In genomic region chr11:106701589-106701988, GRCm38 (mm10) we compare ENCODE assay signal across 21 mouse cellular contexts. TPM values are rescaled to one million over a fixed set of nuclear protein-coding genes. Genes with fewer than 3 reads are reported as not detected.
A peak's percentile ranks its signal among the peaks of the same experiment; 100 is the strongest.
DNase-seq lines count a peak whose midpoint lies in the region; ATAC-seq and TF ChIP-seq lines count a peak whose summit lies in the region.
"Had no signal": no experiment of that assay in that cellular context is flagged by ENCODE, and none has a peak within 500 bp of the region (broad histone marks: within the 10 kb centered on the region; RNA-seq: fewer than 3 reads in every experiment).

No protein-coding gene starts in this region.

- H3K79me2 ChIP-seq in heart, adult 2 months (replicated peaks; ENCODE audit: control insufficient read depth, insufficient read depth, low read length), result no peaks in the 10 kb centered on the region; the same call in 1 of the 2 replicates
- H3K79me2 ChIP-seq in CH12.LX (replicated peaks; ENCODE audit: control insufficient read depth, extremely low read depth, insufficient read depth, poor library complexity, severe bottlenecking), result no peaks in the 10 kb centered on the region

- in situ Hi-C loops in CH12.LX (cut with MboI; ENCODE audit: low pct_ligation_motif_present, low pct_unique_long_range_greater_than_20kb, low sequenced_read_pairs), result no loop called here

- TF ChIP-seq EP300 in heart, adult 2 months (IDR thresholded peaks at IDR 0.05; ENCODE audit: insufficient read depth, low read depth, low read length), result no peak
- peak; percentile 74 for TF ChIP-seq EP300 in CH12.LX (IDR thresholded peaks at IDR 0.05; ENCODE audit: low read length)

- dilution Hi-C loops in CH12.LX (cut with MboI; ENCODE audit: extremely low pct_ligation_motif_present, extremely low pct_unique_long_range_greater_than_20kb, low sequenced_read_pairs), result no loop called here

- ATAC-seq in granulocyte monocyte progenitor cell, adult 5-6 weeks (replicated peaks; ENCODE audit: poor library complexity, severe bottlenecking), result peak; percentile 46
- ATAC-seq in megakaryocyte progenitor cell, adult 5-6 weeks (replicated peaks; ENCODE audit: poor library complexity), result peak; percentile 33; the same call in 1 of the 2 replicates
- no peak for ATAC-seq in hindbrain, embryonic 14.5 days (ENCODE audit: low FRiP score)
- ATAC-seq: activated CD4-positive, CD25-positive, alpha-beta regulatory T cell, adult 4 months; forebrain, embryonic 14.5 days; hindbrain, embryonic 16.5 days; Patski had no signal

- H3K4me2 ChIP-seq in CH12.LX (ENCODE audit: insufficient read depth, low read depth, poor library complexity, severe bottlenecking), result peak overlapping the region; percentile 23; the same call in 1 of the 2 replicates
- H3K4me2 ChIP-seq in hindbrain, embryonic 14.5 days (replicated peaks), result no peak overlapping the region
- H3K4me2 ChIP-seq: embryonic facial prominence, embryonic 15.5 days; heart, embryonic 13.5 days had no signal

- TF ChIP-seq RAD21 in CH12.LX (IDR thresholded peaks at IDR 0.05; ENCODE audit: low read depth, low read length), result no peak; the same call in 1 of the 2 replicates

- no peak for DNase-seq in heart, adult 2 months
- no peak for DNase-seq in heart, adult 18-20 months
- DNase-seq in CH12.LX (ENCODE audit: extremely low read depth), result peak; percentile 60
- DNase-seq in hindbrain, embryonic 14.5 days (ENCODE audit: low spot score), result no peak
- DNase-seq in layer of hippocampus, adult 9-10 months (ENCODE audit: low spot score), result no peak
- DNase-seq: adrenal gland, adult 2 months; adrenal gland, postnatal 25 days; cerebellum, adult 2 months; cerebellum, postnatal 10 days; embryo, embryonic 11 days; heart, postnatal 36 days had no signal

- H3K9ac ChIP-seq in heart, adult 2 months (ENCODE audit: low read depth, low read length), result 0 out of 2 replicates have a peak overlapping the region, but pooled peaks have one; percentile 9
- H3K9ac ChIP-seq in CH12.LX (ENCODE audit: insufficient read depth, low read depth), result peak overlapping the region; percentile 0; the same call in 1 of the 2 replicates
- no peak overlapping the region for H3K9ac ChIP-seq in hindbrain, embryonic 14.5 days
- H3K9ac ChIP-seq: embryonic facial prominence, embryonic 15.5 days; heart, embryonic 13.5 days had no signal

- H3K36me3 ChIP-seq in heart, adult 2 months (ENCODE audit: control insufficient read depth, insufficient read depth, low read length), result peaks cover 13% of the 10 kb centered on the region
- peaks cover 28 to 36% of the 10 kb centered on the region in 2 experiments for H3K36me3 ChIP-seq in CH12.LX (replicated peaks in 1 of 2; ENCODE audit: control insufficient read depth in 1 of 2, insufficient read depth in 1 of 2, low read length in 1 of 2)
- H3K36me3 ChIP-seq in hindbrain, embryonic 14.5 days (replicated peaks; ENCODE audit: control insufficient read depth, insufficient read depth), result no peaks in the 10 kb centered on the region
- H3K36me3 ChIP-seq: embryonic facial prominence, embryonic 15.5 days; forebrain, embryonic 10.5 days had no signal

- no peak for TF ChIP-seq CTCF in heart, adult 2 months (IDR thresholded peaks at IDR 0.05)
- TF ChIP-seq CTCF in CH12.LX (conservative IDR thresholded peaks at IDR 0.05 in 1 of 2, IDR thresholded peaks at IDR 0.05 in 1 of 2; ENCODE audit: low read depth in 2 of 2, low read length in 2 of 2), result no peak

- no peak for TF ChIP-seq POLR2A in heart, adult 2 months (IDR thresholded peaks at IDR 0.05; ENCODE audit: insufficient read depth, low read depth, low read length)
- no peak for TF ChIP-seq POLR2A in CH12.LX (IDR thresholded peaks at IDR 0.05; ENCODE audit: low read depth, low read length)

- WGBS in heart, adult 2 months, result 56% methylated on average over 9 of the region's 9 CpGs
- 72% methylated on average over 9 of the region's 9 CpGs for WGBS in hindbrain, embryonic 14.5 days

- H3K27me3 ChIP-seq in heart, adult 2 months (ENCODE audit: control insufficient read depth, insufficient read depth, low read length), result no peaks in the 10 kb centered on the region
- no peaks in the 10 kb centered on the region for H3K27me3 ChIP-seq in CH12.LX (replicated peaks)
- no peaks in the 10 kb centered on the region for H3K27me3 ChIP-seq in hindbrain, embryonic 14.5 days (ENCODE audit: control insufficient read depth, insufficient read depth, low read length)
- H3K27me3 ChIP-seq: embryonic facial prominence, embryonic 15.5 days; heart, embryonic 13.5 days; Patski had no signal

- H3K4me3 ChIP-seq in heart, adult 2 months, result no peak overlapping the region
- no peak overlapping the region for H3K4me3 ChIP-seq in CH12.LX (replicated peaks in 1 of 3; ENCODE audit: low read depth in 2 of 3, low read length in 2 of 3, poor library complexity in 1 of 3)
- no peak overlapping the region for H3K4me3 ChIP-seq in hindbrain, embryonic 14.5 days (replicated peaks; ENCODE audit: low read length)
- H3K4me3 ChIP-seq: embryonic facial prominence, embryonic 15.5 days; erythroblast, embryonic 14.5 days; forebrain, embryonic 10.5 days; heart, embryonic 13.5 days had no signal

- H3K27ac ChIP-seq in heart, adult 2 months, result no peak overlapping the region
- peak overlapping the region; percentile 60 for H3K27ac ChIP-seq in CH12.LX (ENCODE audit: insufficient read depth, low read depth)
- H3K27ac ChIP-seq in hindbrain, embryonic 14.5 days, result no peak overlapping the region
- H3K27ac ChIP-seq: embryonic facial prominence, embryonic 15.5 days; forebrain, embryonic 10.5 days; heart, embryonic 13.5 days had no signal

- no peaks in the 10 kb centered on the region for H3K9me3 ChIP-seq in CH12.LX (replicated peaks; ENCODE audit: low read length)
- H3K9me3 ChIP-seq in hindbrain, embryonic 14.5 days (ENCODE audit: control insufficient read depth, low read length), result no peaks in the 10 kb centered on the region
- H3K9me3 ChIP-seq: embryonic facial prominence, embryonic 15.5 days; forebrain, embryonic 10.5 days; heart, embryonic 13.5 days had no signal

- H3K4me1 ChIP-seq in heart, adult 2 months (ENCODE audit: control insufficient read depth, insufficient read depth, low read length), result peaks cover 13% of the 10 kb centered on the region
- H3K4me1 ChIP-seq in CH12.LX (ENCODE audit: control insufficient read depth in 1 of 2, insufficient read depth in 2 of 2), result peaks cover 21 to 68% of the 10 kb centered on the region in 2 experiments
- no peaks in the 10 kb centered on the region for H3K4me1 ChIP-seq in hindbrain, embryonic 14.5 days (replicated peaks; ENCODE audit: control insufficient read depth, insufficient read depth, low read length)
- H3K4me1 ChIP-seq: embryonic facial prominence, embryonic 15.5 days had no signal

- intact Hi-C loops in heart, adult 2 months (cut with DNase I), result no loop called here

TF ChIP-seq in CH12.LX, 34 proteins besides CTCF, POLR2A, EP300 and RAD21:
- TF ChIP-seq ELF1 (IDR thresholded peaks at IDR 0.05; ENCODE audit: low read depth, low read length) (0 out of 2 replicates have a peak, but pooled peaks have one; percentile 35), MEF2A (IDR thresholded peaks at IDR 0.05; ENCODE audit: borderline replicate concordance, low read depth, low read length) (peak; percentile 41; the same call in 1 of the 2 replicates), SMC3 (IDR thresholded peaks at IDR 0.05; ENCODE audit: low read depth, low read length) (peak; percentile 3; the same call in 1 of the 2 replicates), KAT2A (IDR thresholded peaks at IDR 0.05; ENCODE audit: insufficient replicate concordance, low read length) (no peak), MAZ (IDR thresholded peaks at IDR 0.05; ENCODE audit: low read depth, low read length) (0 out of 2 replicates have a peak, but pooled peaks have one; percentile 32), CHD2 (IDR thresholded peaks at IDR 0.05; ENCODE audit: low read length) (peak; percentile 67), NELFE (IDR thresholded peaks at IDR 0.05; ENCODE audit: low read depth, low read length) (no peak), IRF4 (IDR thresholded peaks at IDR 0.05; ENCODE audit: low read depth, low read length) (peak; percentile 95)

RNA-seq across cellular contexts. Expression of gene Pecam1, which starts 48.8 kb away (rescaled TPM):
- 100 to 1,000 TPM; 114 to 123 TPM for total RNA-seq in heart, adult 2 months (2021)
- 78.3 and 130 TPM in 2 replicates for polyA plus RNA-seq in heart, adult 2 months (2012; rRNA removed)
- total RNA-seq in heart, adult 18-20 months (2021), result 100 to 1,000 TPM in 1 of 2 experiments, 10 to 100 TPM in 1; 91.5 to 105 TPM
- total RNA-seq in CH12.LX (2012; rRNA removed), result 19.2 and 22.3 TPM in 2 replicates
- total RNA-seq in CH12.LX (2014; rRNA removed), result 18.4 and 20.4 TPM in 2 replicates
- 18.9 and 19.2 TPM in 2 replicates for polyA plus RNA-seq in CH12.LX (2012; ENCODE audit: insufficient read length, low read depth)
- total RNA-seq in granulocyte monocyte progenitor cell, adult 5-6 weeks (2014; fragmentation: Nextera tagmentation), result 69.6 and 75.1 TPM in 2 replicates
- total RNA-seq in granulocyte monocyte progenitor cell, adult 5-6 weeks (2017), result 46.1 and 46.6 TPM in 2 replicates
- 55.0 and 57.0 TPM in 2 replicates for total RNA-seq in megakaryocyte progenitor cell, adult 5-6 weeks (2015)
- total RNA-seq in megakaryocyte progenitor cell, adult 5-6 weeks (2017), result 38.6 and 43.8 TPM in 2 replicates
- polyA plus RNA-seq in hindbrain, embryonic 14.5 days (2014; fragmentation: Nextera tagmentation; extraction: Ambion mirVana), result 16.0 and 16.9 TPM in 2 replicates
- polyA plus RNA-seq: erythroblast, embryonic 14.5 days had no signal

RNA-seq across cellular contexts. Expression of gene Milr1, which starts 49.4 kb away (rescaled TPM):
- 1 to 10 TPM in 1 of 2 experiments, under 1 TPM in 1; 0.93 to 1.4 TPM for total RNA-seq in heart, adult 2 months (2021)
- polyA plus RNA-seq in heart, adult 2 months (2012; rRNA removed), result 0.29 and 0.56 TPM in 2 replicates
- 1 to 10 TPM in 1 of 2 experiments, under 1 TPM in 1; 0.54 to 1.7 TPM for total RNA-seq in heart, adult 18-20 months (2021)
- total RNA-seq in CH12.LX (2012; rRNA removed), result 22.0 and 28.1 TPM in 2 replicates
- total RNA-seq in CH12.LX (2014; rRNA removed), result 41.2 and 50.1 TPM in 2 replicates
- 33.1 and 35.4 TPM in 2 replicates for polyA plus RNA-seq in CH12.LX (2012; ENCODE audit: insufficient read length, low read depth)
- total RNA-seq in granulocyte monocyte progenitor cell, adult 5-6 weeks (2014; fragmentation: Nextera tagmentation), result 50.5 and 64.3 TPM in 2 replicates
- total RNA-seq in granulocyte monocyte progenitor cell, adult 5-6 weeks (2017), result 72.3 and 85.6 TPM in 2 replicates
- total RNA-seq in megakaryocyte progenitor cell, adult 5-6 weeks (2015), result 63.1 and 96.7 TPM in 2 replicates
- total RNA-seq in megakaryocyte progenitor cell, adult 5-6 weeks (2017), result 82.0 and 96.2 TPM in 2 replicates
- polyA plus RNA-seq in hindbrain, embryonic 14.5 days (2014; fragmentation: Nextera tagmentation; extraction: Ambion mirVana), result 0.74 and 0.79 TPM in 2 replicates
- polyA plus RNA-seq: adrenal gland, adult 2 months; erythroblast, embryonic 14.5 days had no signal

Comparison
In these comparisons a context has a peak if more than half of its experiments do, and no peak if none do; other contexts are left out.
1. RNA of gene Milr1, which starts 49.4 kb away (total RNA-seq): 63.1 to 96.7 TPM in megakaryocyte progenitor cell, adult 5-6 weeks, 50.5 to 85.6 TPM in granulocyte monocyte progenitor cell, adult 5-6 weeks and 22.0 to 50.1 TPM in CH12.LX; 0.54 to 1.7 TPM in heart, adult 18-20 months and 0.93 to 1.4 TPM in heart, adult 2 months; every median in the first group is over 4 times any median in the second.